Mouse (Mus musculus): ENCODE results near the gene Txnrd2. TPM values are rescaled to one million over a fixed set of nuclear protein-coding genes. Genes with fewer than 3 reads are reported as not detected.

Txnrd2 gene
- polyA plus RNA-seq, 1 experiment from 2014 or later: 24.9 TPM

GRCm38 (mm10) chr16:18490281-18490680, 64.1 kb downstream of the Txnrd2 start:
- H3K27me3 ChIP-seq (ENCODE audit: control insufficient read depth, insufficient read depth, low read length): no peaks in the 10 kb centered on the region
- DNase-seq: no peak
- ATAC-seq (ENCODE audit: low FRiP score, low TSS enrichment): no peak
- H3K36me3 ChIP-seq (ENCODE audit: control insufficient read depth, insufficient read depth, low read length): no peaks in the 10 kb centered on the region
- no peaks in the 10 kb centered on the region for H3K9me3 ChIP-seq (ENCODE audit: control insufficient read depth, low read length)
- WGBS: 98% methylated on average over 3 of the region's 3 CpGs
- no peak overlapping the region for H3K27ac ChIP-seq (replicated peaks; ENCODE audit: low read depth, low read length)
- H3K4me2 ChIP-seq (ENCODE audit: low read length): no peak overlapping the region
- H3K9ac ChIP-seq (replicated peaks; ENCODE audit: low read length): no peak overlapping the region
- no peaks in the 10 kb centered on the region for H3K4me1 ChIP-seq (ENCODE audit: control insufficient read depth, insufficient read depth, low read length)
- no peak overlapping the region for H3K4me3 ChIP-seq (replicated peaks; ENCODE audit: low read depth, low read length)

- Histone ChIP-seq H3K27me3 (ENCODE audit: control insufficient read depth, insufficient read depth, low read length) (no peaks in the 10 kb centered on the region), H3K4me3 (replicated peaks; ENCODE audit: low read depth, low read length) (no peak overlapping the region), H3K9ac (replicated peaks; ENCODE audit: low read length) (no peak overlapping the region), H3K27ac (replicated peaks; ENCODE audit: low read depth, low read length) (no peak overlapping the region), H3K36me3 (ENCODE audit: control insufficient read depth, insufficient read depth, low read length) (no peaks in the 10 kb centered on the region), H3K9me3 (ENCODE audit: control insufficient read depth, low read length) (no peaks in the 10 kb centered on the region), H3K4me2 (ENCODE audit: low read length) (no peak overlapping the region), H3K4me1 (ENCODE audit: control insufficient read depth, insufficient read depth, low read length) (no peaks in the 10 kb centered on the region)
- DNase-seq (no peak), ATAC-seq (ENCODE audit: low FRiP score, low TSS enrichment) (no peak)
- 73% methylated on average over 1 of the region's 1 CpGs for WGBS
These were observed 64.7 kb downstream of the Txnrd2 start for GRCm38 (mm10) chr16:18490894-18491293.

DNA sequence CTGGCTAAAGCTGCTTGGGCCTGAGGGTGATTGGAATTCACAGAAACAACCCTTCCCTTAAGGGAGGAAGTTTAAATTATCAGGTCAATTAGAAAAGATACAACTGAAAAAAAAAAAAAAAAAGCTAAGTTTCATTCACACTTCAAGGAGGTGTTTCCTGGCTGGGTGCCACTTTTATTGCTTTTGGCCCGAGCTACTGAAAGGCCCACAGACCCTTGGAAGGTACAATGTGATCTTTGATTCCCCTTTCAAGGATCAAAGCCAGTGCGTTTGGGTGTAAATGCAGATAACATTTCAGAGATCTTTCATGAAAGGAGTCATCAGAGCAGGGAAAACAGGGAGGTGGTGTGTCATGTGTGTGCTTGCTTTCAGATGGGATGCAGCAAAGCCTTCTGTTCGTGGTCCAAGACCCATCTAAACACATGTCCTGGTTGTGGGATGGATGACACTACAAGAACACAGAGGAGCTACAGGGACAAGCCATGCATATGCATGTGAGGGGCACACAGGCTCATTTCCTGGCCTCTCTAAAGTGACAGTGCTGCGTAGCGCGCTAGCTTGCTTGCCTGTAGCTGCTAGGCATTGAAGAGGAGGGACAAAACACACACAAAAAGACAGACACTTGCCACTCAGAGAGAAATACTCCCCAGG, 71.8 kb downstream of the Txnrd2 start:
- Histone ChIP-seq H3K4me2 (ENCODE audit: low read length) (peak overlapping the region; percentile 85), H3K4me1 (ENCODE audit: control insufficient read depth, insufficient read depth, low read length) (peaks cover 17% of the 10 kb centered on the region), H3K4me3 (replicated peaks; ENCODE audit: low read depth, low read length) (peak overlapping the region; percentile 74), H3K9ac (replicated peaks; ENCODE audit: low read length) (peak overlapping the region; percentile 84), H3K36me3 (ENCODE audit: control insufficient read depth, insufficient read depth, low read length) (peaks cover 12% of the 10 kb centered on the region; the same call in 1 of the 2 replicates), H3K27ac (replicated peaks; ENCODE audit: low read depth, low read length) (peak overlapping the region; percentile 87), H3K9me3 (ENCODE audit: control insufficient read depth, low read length) (no peaks in the 10 kb centered on the region), H3K27me3 (ENCODE audit: control insufficient read depth, insufficient read depth, low read length) (no peaks in the 10 kb centered on the region)
- ATAC-seq (ENCODE audit: low FRiP score, low TSS enrichment) (peak; percentile 69; the same call in 1 of the 2 replicates), DNase-seq (no peak)
- 6% methylated on average over 6 of the region's 6 CpGs for WGBS

- H3K27ac ChIP-seq (replicated peaks; ENCODE audit: low read depth, low read length): peak within 1 kb of the TSS; percentile 87
- peak; percentile 99 for DNase-seq
- peaks cover 12% of the 10 kb centered on the region; the same call in 1 of the 2 replicates for H3K36me3 ChIP-seq (ENCODE audit: control insufficient read depth, insufficient read depth, low read length)
- H3K4me3 ChIP-seq (replicated peaks; ENCODE audit: low read depth, low read length): peak within 1 kb of the TSS; percentile 74
- peak within 1 kb of the TSS; percentile 85 for H3K4me2 ChIP-seq (ENCODE audit: low read length)
- H3K9ac ChIP-seq (replicated peaks; ENCODE audit: low read length): peak within 1 kb of the TSS; percentile 84
- no peaks in the 10 kb centered on the region for H3K9me3 ChIP-seq (ENCODE audit: control insufficient read depth, low read length)
- WGBS: under 1% methylated on average over 51 of the region's 51 CpGs
- no peaks in the 10 kb centered on the region for H3K27me3 ChIP-seq (ENCODE audit: control insufficient read depth, insufficient read depth, low read length)
- ATAC-seq (ENCODE audit: low FRiP score, low TSS enrichment): peak; percentile 98
- H3K4me1 ChIP-seq (ENCODE audit: control insufficient read depth, insufficient read depth, low read length): peaks cover 17% of the 10 kb centered on the region
These were observed 72.4 kb downstream of the Txnrd2 start, which contains the start of the genes Gnb1l and Rtl10 for GRCm38 (mm10) chr16:18498558-18498990. TSS of gene Gnb1l (plus strand) at chr16:18498713. TSS of gene Rtl10 (plus strand) at chr16:18498901.

GRCm38 (mm10) chr16:18498996-18499395, 72.8 kb downstream of the Txnrd2 start:
- Histone ChIP-seq H3K36me3 (ENCODE audit: control insufficient read depth, insufficient read depth, low read length) (peaks cover 15% of the 10 kb centered on the region; the same call in 1 of the 2 replicates), H3K4me3 (replicated peaks; ENCODE audit: low read depth, low read length) (peak overlapping the region; percentile 74), H3K9ac (replicated peaks; ENCODE audit: low read length) (peak overlapping the region; percentile 84), H3K27me3 (ENCODE audit: control insufficient read depth, insufficient read depth, low read length) (no peaks in the 10 kb centered on the region), H3K9me3 (ENCODE audit: control insufficient read depth, low read length) (no peaks in the 10 kb centered on the region), H3K27ac (replicated peaks; ENCODE audit: low read depth, low read length) (peak overlapping the region; percentile 87; the same call in 1 of the 2 replicates), H3K4me1 (ENCODE audit: control insufficient read depth, insufficient read depth, low read length) (peaks cover 17% of the 10 kb centered on the region), H3K4me2 (ENCODE audit: low read length) (peak overlapping the region; percentile 85)
- no peak for DNase-seq
- WGBS: 1% methylated on average over 23 of the region's 24 CpGs
- no peak; the same call in 1 of the 2 replicates for ATAC-seq (ENCODE audit: low FRiP score, low TSS enrichment)

- Histone ChIP-seq H3K4me3 (replicated peaks; ENCODE audit: low read depth, low read length) (no peak overlapping the region), H3K9ac (replicated peaks; ENCODE audit: low read length) (no peak overlapping the region), H3K27ac (replicated peaks; ENCODE audit: low read depth, low read length) (no peak overlapping the region), H3K4me2 (ENCODE audit: low read length) (no peak overlapping the region), H3K36me3 (ENCODE audit: control insufficient read depth, insufficient read depth, low read length) (peaks cover 15% of the 10 kb centered on the region; the same call in 1 of the 2 replicates), H3K27me3 (ENCODE audit: control insufficient read depth, insufficient read depth, low read length) (no peaks in the 10 kb centered on the region), H3K9me3 (ENCODE audit: control insufficient read depth, low read length) (no peaks in the 10 kb centered on the region), H3K4me1 (ENCODE audit: control insufficient read depth, insufficient read depth, low read length) (peaks cover 17% of the 10 kb centered on the region)
- DNase-seq: no peak
- 96% methylated on average over 6 of the region's 6 CpGs for WGBS
- ATAC-seq (ENCODE audit: low FRiP score, low TSS enrichment): no peak
These were observed 75.3 kb downstream of the Txnrd2 start for GRCm38 (mm10) chr16:18501531-18501930.

GRCm38 (mm10) chr16:18503566-18504342, 77.6 kb downstream of the Txnrd2 start:
- DNase-seq: no peak
- Histone ChIP-seq H3K36me3 (ENCODE audit: control insufficient read depth, insufficient read depth, low read length) (peaks cover 15% of the 10 kb centered on the region; the same call in 1 of the 2 replicates), H3K4me2 (ENCODE audit: low read length) (no peak overlapping the region), H3K4me1 (ENCODE audit: control insufficient read depth, insufficient read depth, low read length) (peaks cover 12% of the 10 kb centered on the region), H3K27me3 (ENCODE audit: control insufficient read depth, insufficient read depth, low read length) (no peaks in the 10 kb centered on the region), H3K9me3 (ENCODE audit: control insufficient read depth, low read length) (no peaks in the 10 kb centered on the region), H3K4me3 (replicated peaks; ENCODE audit: low read depth, low read length) (no peak overlapping the region), H3K9ac (replicated peaks; ENCODE audit: low read length) (no peak overlapping the region), H3K27ac (replicated peaks; ENCODE audit: low read depth, low read length) (no peak overlapping the region)
- 93% methylated on average over 14 of the region's 14 CpGs for WGBS
- no peak for ATAC-seq (ENCODE audit: low FRiP score, low TSS enrichment)

DNA sequence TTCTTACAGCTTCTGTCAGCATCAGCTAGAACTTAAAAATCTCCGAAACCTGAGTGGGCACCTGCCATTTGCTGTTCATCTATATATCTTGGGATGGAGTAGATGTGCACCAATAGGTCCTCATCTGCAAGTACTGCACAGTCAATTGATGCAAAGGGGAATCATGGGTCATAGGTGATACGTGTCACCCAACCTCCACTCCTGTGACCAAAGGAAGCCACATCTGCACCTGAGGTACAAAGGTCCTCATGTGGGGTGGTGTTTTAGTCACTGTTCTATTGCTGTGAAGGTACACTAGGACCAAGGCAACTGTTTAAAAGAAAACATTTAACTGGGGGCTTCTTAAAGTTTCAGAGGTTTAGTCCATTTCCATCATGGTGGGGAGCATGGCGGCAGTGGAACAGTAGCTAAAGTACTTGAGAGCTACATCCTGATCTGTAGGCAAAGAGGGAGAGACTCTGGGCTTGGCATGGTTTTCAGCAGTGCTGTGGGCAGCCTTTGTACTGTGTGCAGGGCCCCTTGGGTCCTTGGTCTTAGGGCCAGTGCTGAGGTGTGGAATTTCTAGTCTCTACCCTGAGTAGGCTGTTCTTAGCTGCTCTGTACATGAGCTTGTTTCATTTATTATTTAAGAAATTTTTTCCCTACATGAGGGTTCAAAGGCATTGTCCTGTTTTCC, 80.5 kb downstream of the Txnrd2 start:
- Histone ChIP-seq H3K9me3 (ENCODE audit: control insufficient read depth, low read length) (no peaks in the 10 kb centered on the region), H3K36me3 (ENCODE audit: control insufficient read depth, insufficient read depth, low read length) (peaks cover 10% of the 10 kb centered on the region; the same call in 1 of the 2 replicates), H3K4me2 (ENCODE audit: low read length) (no peak overlapping the region), H3K9ac (replicated peaks; ENCODE audit: low read length) (no peak overlapping the region), H3K27ac (replicated peaks; ENCODE audit: low read depth, low read length) (no peak overlapping the region), H3K4me1 (ENCODE audit: control insufficient read depth, insufficient read depth, low read length) (no peaks in the 10 kb centered on the region), H3K4me3 (replicated peaks; ENCODE audit: low read depth, low read length) (no peak overlapping the region), H3K27me3 (ENCODE audit: control insufficient read depth, insufficient read depth, low read length) (no peaks in the 10 kb centered on the region)
- 97% methylated on average over 3 of the region's 3 CpGs for WGBS
- ATAC-seq (ENCODE audit: low FRiP score, low TSS enrichment) (no peak), DNase-seq (no peak)

Measured in midbrain, embryonic 14.5 days (tissue).